Comparison of ENCODE assay signal across 8 mouse cellular contexts in the genomic region with DNA sequence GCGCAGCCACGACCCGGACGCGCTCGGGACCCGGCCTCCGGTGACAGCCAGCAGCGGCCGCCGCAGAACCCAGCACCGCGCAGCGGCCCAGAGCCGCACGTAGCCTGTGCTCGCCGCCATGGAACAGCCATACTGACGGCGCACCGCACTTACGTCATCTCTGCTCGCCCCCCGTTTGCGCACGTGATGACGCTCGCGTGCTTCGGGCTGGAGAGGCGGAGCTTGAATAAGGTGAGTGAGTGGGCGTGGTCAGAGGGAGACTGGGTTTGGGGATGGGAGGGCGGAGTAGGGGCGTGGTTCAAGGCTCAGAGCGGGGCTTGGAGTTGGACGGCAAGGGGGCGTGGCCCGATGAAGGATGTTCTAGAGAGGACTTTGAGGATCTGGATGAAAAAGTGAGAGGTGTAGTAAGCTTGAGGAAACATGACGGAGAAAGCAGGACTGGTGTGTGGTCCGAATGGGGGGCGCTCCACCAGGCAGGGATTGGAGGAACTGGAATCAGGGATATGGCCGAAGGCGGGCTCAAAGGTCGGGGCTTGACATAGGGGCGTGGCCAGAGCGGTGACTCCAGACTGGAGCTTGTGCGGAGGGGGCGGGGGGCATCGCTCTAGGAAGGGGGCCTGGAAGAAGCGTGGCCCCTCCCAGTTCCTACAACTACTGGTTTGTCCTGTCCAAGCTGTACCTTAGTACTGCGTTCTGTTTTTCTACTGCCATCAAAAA. TPM values are rescaled to one million over a fixed set of nuclear protein-coding genes. Genes with fewer than 3 reads are reported as not detected.
DNase-seq lines count a peak whose midpoint lies in the region; ATAC-seq lines count a peak whose summit lies in the region.

A gene (minus strand): TSS at position 134 of the 717 bp plus-strand sequence.

- peak within 1 kb of the TSS; percentile 48 for H3K27ac ChIP-seq in hindbrain, embryonic 12.5 days

- ATAC-seq in hindbrain, embryonic 12.5 days (ENCODE audit: low FRiP score) = peak; percentile 92

- H3K9ac ChIP-seq in hindbrain, embryonic 12.5 days = peak within 1 kb of the TSS; percentile 93

- peak; percentile 97 for DNase-seq in Muller cell, postnatal 12 days (ENCODE audit: inconsistent ontology term)
- peak; percentile 98 for DNase-seq in cerebellum, adult 9-11 months
- peak; percentile 90 to 96 for DNase-seq in frontal cortex, postnatal 10 days (ENCODE audit: low spot score in 2 of 2)
- DNase-seq in layer of hippocampus, postnatal 14 days (ENCODE audit: low spot score in 2 of 2) = peak; percentile 91 to 96
- DNase-seq in lung, postnatal 14 days = peak; percentile 97
- peak; percentile 97 for DNase-seq in retina, adult 2 months (ENCODE audit: low read depth, low spot score)
- peak; percentile 94 to 95 for DNase-seq in thymus, postnatal 36 days

- H3K27me3 ChIP-seq in hindbrain, embryonic 12.5 days = no peaks in the 10 kb centered on the region

- peak within 1 kb of the TSS; percentile 95 for H3K4me3 ChIP-seq in hindbrain, embryonic 12.5 days

- H3K9me3 ChIP-seq in hindbrain, embryonic 12.5 days (replicated peaks) = no peaks in the 10 kb centered on the region

- under 1% methylated on average over 51 of the region's 51 CpGs for WGBS in hindbrain, embryonic 12.5 days

- peaks cover 23% of the 10 kb centered on the region for H3K36me3 ChIP-seq in hindbrain, embryonic 12.5 days

- H3K4me2 ChIP-seq in hindbrain, embryonic 12.5 days (replicated peaks) = peak within 1 kb of the TSS; percentile 87

- H3K4me1 ChIP-seq in hindbrain, embryonic 12.5 days = peaks cover 18% of the 10 kb centered on the region

RNA-seq across cellular contexts. Expression of the gene that starts here (rescaled TPM):
- 50.6 and 55.5 TPM in 2 replicates for polyA plus RNA-seq in hindbrain, embryonic 12.5 days (2016; fragmentation: Nextera tagmentation; extraction: Ambion mirVana)
- 10 to 100 TPM; 65.4 to 68.3 TPM for total RNA-seq in layer of hippocampus, postnatal 14 days (2021)

Comparison
In these comparisons a context has a peak if more than half of its experiments do, and no peak if none do; other contexts are left out.
1. Peak in every context shown above with its lines: DNase-seq, ATAC-seq, H3K4me3 ChIP-seq and H3K27ac ChIP-seq.